In genomic region chr2:93166734-93167406, GRCm38 (mm10) we compare ENCODE assay signal across 11 mouse cellular contexts. TPM values are rescaled to one million over a fixed set of nuclear protein-coding genes. Genes with fewer than 3 reads are reported as not detected.
A peak's percentile ranks its signal among the peaks of the same experiment; 100 is the strongest.
DNase-seq lines count a peak whose midpoint lies in the region; ATAC-seq and TF ChIP-seq lines count a peak whose summit lies in the region.
"Had no signal": no experiment of that assay in that cellular context is flagged by ENCODE, and none has a peak within 500 bp of the region (broad histone marks: within the 10 kb centered on the region; RNA-seq: fewer than 3 reads in every experiment).

No protein-coding gene starts in this region.

- peak; percentile 48 for DNase-seq in layer of hippocampus, adult 11-12 months (ENCODE audit: low spot score)
- no peak for DNase-seq in layer of hippocampus, postnatal 36 days
- DNase-seq in 416B (ENCODE audit: low read depth) (peak; percentile 42), CH12.LX (ENCODE audit: extremely low read depth) (peak; percentile 21), liver (no peak)
- DNase-seq in urinary bladder, adult 2 months (ENCODE audit: low spot score): no peak
- DNase-seq in limb, embryonic 10.5 days (ENCODE audit: low spot score): no peak
- DNase-seq: kidney, postnatal 25 days; lung, postnatal 10 days had no signal

- no peak for TF ChIP-seq POLR2A in CH12.LX (IDR thresholded peaks at IDR 0.05; ENCODE audit: low read depth, low read length)

- in situ Hi-C loops in CH12.LX (cut with MboI; ENCODE audit: low pct_ligation_motif_present, low pct_unique_long_range_greater_than_20kb, low sequenced_read_pairs): no loop called here

- H3K4me2 ChIP-seq in CH12.LX (ENCODE audit: insufficient read depth, low read depth, poor library complexity, severe bottlenecking): no peak overlapping the region
- H3K4me2 ChIP-seq: limb, embryonic 13.5 days had no signal

- no peak for TF ChIP-seq RAD21 in CH12.LX (IDR thresholded peaks at IDR 0.05; ENCODE audit: low read depth, low read length)

- H3K4me1 ChIP-seq in CH12.LX (ENCODE audit: control insufficient read depth in 1 of 2, insufficient read depth in 2 of 2): peaks cover 22 to 23% of the 10 kb centered on the region in 2 experiments
- peaks cover 14% of the 10 kb centered on the region for H3K4me1 ChIP-seq in limb, embryonic 10.5 days

- no peaks in the 10 kb centered on the region for H3K9me3 ChIP-seq in CH12.LX (replicated peaks; ENCODE audit: low read length)
- H3K9me3 ChIP-seq in limb, embryonic 10.5 days (replicated peaks): no peaks in the 10 kb centered on the region
- H3K9me3 ChIP-seq: limb, embryonic 13.5 days had no signal

- no peak for TF ChIP-seq CTCF in CH12.LX (conservative IDR thresholded peaks at IDR 0.05 in 1 of 2, IDR thresholded peaks at IDR 0.05 in 1 of 2; ENCODE audit: low read depth in 2 of 2, low read length in 2 of 2)

- no peak overlapping the region for H3K27ac ChIP-seq in CH12.LX (ENCODE audit: insufficient read depth, low read depth)
- no peak overlapping the region for H3K27ac ChIP-seq in limb, embryonic 10.5 days
- H3K27ac ChIP-seq: limb, embryonic 13.5 days had no signal

- no peaks in the 10 kb centered on the region for H3K36me3 ChIP-seq in CH12.LX (replicated peaks in 1 of 2; ENCODE audit: control insufficient read depth in 1 of 2, insufficient read depth in 1 of 2, low read length in 1 of 2)
- H3K36me3 ChIP-seq in limb, embryonic 10.5 days: no peaks in the 10 kb centered on the region
- H3K36me3 ChIP-seq: limb, embryonic 13.5 days had no signal

- no peaks in the 10 kb centered on the region; the same call in 1 of the 2 replicates for H3K79me2 ChIP-seq in CH12.LX (replicated peaks; ENCODE audit: control insufficient read depth, extremely low read depth, insufficient read depth, poor library complexity, severe bottlenecking)

- no peak overlapping the region for H3K9ac ChIP-seq in CH12.LX (ENCODE audit: insufficient read depth, low read depth)
- H3K9ac ChIP-seq: limb, embryonic 13.5 days had no signal

- TF ChIP-seq EP300 in CH12.LX (IDR thresholded peaks at IDR 0.05; ENCODE audit: low read length): 0 out of 2 replicates have a peak, but pooled peaks have one; percentile 9

- 81% methylated on average over 14 of the region's 14 CpGs for WGBS in limb, embryonic 10.5 days

- peaks cover 86% of the 10 kb centered on the region for H3K27me3 ChIP-seq in CH12.LX (replicated peaks)
- H3K27me3 ChIP-seq in limb, embryonic 10.5 days (ENCODE audit: low read depth, poor library complexity, severe bottlenecking): peaks cover 19% of the 10 kb centered on the region

- dilution Hi-C loops in CH12.LX (cut with MboI; ENCODE audit: extremely low pct_ligation_motif_present, extremely low pct_unique_long_range_greater_than_20kb, low sequenced_read_pairs): no loop called here

- peak; percentile 86 to 90 for ATAC-seq in hematopoietic stem cell, adult 5-6 weeks (replicated peaks in 1 of 2; ENCODE audit: insufficient read depth in 1 of 2, low FRiP score in 2 of 2, low TSS enrichment in 1 of 2, low read depth in 1 of 2, poor library complexity in 2 of 2, severe bottlenecking in 2 of 2)

- no peak overlapping the region for H3K4me3 ChIP-seq in CH12.LX (replicated peaks in 1 of 3; ENCODE audit: low read depth in 2 of 3, low read length in 2 of 3, poor library complexity in 1 of 3)
- no peak overlapping the region for H3K4me3 ChIP-seq in limb, embryonic 10.5 days
- H3K4me3 ChIP-seq: limb, embryonic 13.5 days had no signal

TF ChIP-seq in CH12.LX, 34 proteins besides CTCF, POLR2A, EP300 and RAD21:
- TF ChIP-seq IRF4 (IDR thresholded peaks at IDR 0.05; ENCODE audit: low read depth, low read length): 0 out of 2 replicates have a peak, but pooled peaks have one; percentile 15
- no peak for TF ChIP-seq ZNF384 (IDR thresholded peaks at IDR 0.05; ENCODE audit: low read depth, low read length)
- no peak for TF ChIP-seq ETS1 (conservative IDR thresholded peaks at IDR 0.05; ENCODE audit: low read depth, low read length)
- peak; percentile 86 for TF ChIP-seq BHLHE40 (IDR thresholded peaks at IDR 0.05; ENCODE audit: low read depth, low read length)
- TF ChIP-seq HCFC1 (IDR thresholded peaks at IDR 0.05; ENCODE audit: low read depth, low read length): no peak

RNA-seq across cellular contexts. Expression of gene Trp53i11, which starts 20.5 kb away (rescaled TPM):
- total RNA-seq in layer of hippocampus, postnatal 36 days (2021): 10 to 100 TPM; 79.8 to 83.2 TPM
- total RNA-seq in CH12.LX (2012; rRNA removed): 17.4 and 32.1 TPM in 2 replicates
- 0.36 and 0.49 TPM in 2 replicates for total RNA-seq in CH12.LX (2014; rRNA removed)
- polyA plus RNA-seq in CH12.LX (2012; ENCODE audit: insufficient read length, low read depth): 0.50 and 0.73 TPM in 2 replicates
- 17.0 and 24.9 TPM in 2 replicates for total RNA-seq in hematopoietic stem cell, adult 5-6 weeks (2017)
- polyA plus RNA-seq in urinary bladder, adult 2 months (2012; rRNA removed): 54.5 and 67.6 TPM in 2 replicates
- 17.5 and 25.2 TPM in 2 replicates for polyA plus RNA-seq in limb, embryonic 10.5 days (2016; fragmentation: Nextera tagmentation; extraction: Ambion mirVana)

Comparison
In these comparisons a context has a peak if more than half of its experiments do, and no peak if none do; other contexts are left out.
1. DNase-seq: peak in layer of hippocampus, adult 11-12 months (single experiment), 416B (single experiment) and CH12.LX (single experiment); none in layer of hippocampus, postnatal 36 days (0 of 2), urinary bladder, adult 2 months (single experiment), liver (single experiment) and limb, embryonic 10.5 days (single experiment).